Mouse (Mus musculus) kidney, postnatal 10 days (tissue): ENCODE results near the gene Aes.

Experiments
- DNase-seq: peaks from one replicate; pipeline ENCODE4 v3.0.0; 2021; ENCODE audit warnings: mixed read lengths

Aes gene

DNA sequence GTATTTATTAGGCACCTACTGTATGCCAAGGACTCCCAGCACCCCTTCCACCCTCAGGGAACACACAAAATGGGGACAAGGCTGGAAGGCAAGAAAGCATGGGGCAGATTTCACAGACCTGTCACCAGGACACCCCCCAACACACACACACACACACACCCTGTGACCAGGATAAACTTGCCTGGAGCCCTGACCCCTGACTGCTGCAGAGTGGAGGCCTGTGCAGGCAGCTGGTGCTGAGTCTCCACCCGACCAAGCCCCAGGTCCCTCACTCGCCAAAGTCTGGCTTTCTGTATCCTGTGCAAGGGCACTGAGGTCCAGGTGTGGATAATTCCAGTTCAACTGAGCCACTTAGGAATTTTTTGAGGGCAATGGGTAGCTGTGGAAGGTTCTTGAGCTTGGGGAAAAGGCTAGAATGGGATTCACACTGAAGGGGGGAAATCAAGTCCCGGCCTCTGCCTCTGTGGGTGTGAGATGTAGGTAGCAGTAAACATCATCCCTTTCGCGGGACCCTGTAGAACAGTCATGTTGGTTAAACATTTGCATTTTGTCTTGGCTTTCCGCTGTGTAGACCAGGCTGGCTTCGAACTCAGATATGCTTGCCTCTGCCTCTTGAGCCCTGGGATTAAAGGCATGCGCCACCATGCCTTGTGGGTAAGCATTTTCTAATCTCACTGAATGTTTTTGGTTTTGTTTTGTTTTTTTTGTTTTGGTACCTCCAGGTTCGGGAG lies 10.4 kb downstream of the Aes start:
- DNase-seq: no peak

DNA sequence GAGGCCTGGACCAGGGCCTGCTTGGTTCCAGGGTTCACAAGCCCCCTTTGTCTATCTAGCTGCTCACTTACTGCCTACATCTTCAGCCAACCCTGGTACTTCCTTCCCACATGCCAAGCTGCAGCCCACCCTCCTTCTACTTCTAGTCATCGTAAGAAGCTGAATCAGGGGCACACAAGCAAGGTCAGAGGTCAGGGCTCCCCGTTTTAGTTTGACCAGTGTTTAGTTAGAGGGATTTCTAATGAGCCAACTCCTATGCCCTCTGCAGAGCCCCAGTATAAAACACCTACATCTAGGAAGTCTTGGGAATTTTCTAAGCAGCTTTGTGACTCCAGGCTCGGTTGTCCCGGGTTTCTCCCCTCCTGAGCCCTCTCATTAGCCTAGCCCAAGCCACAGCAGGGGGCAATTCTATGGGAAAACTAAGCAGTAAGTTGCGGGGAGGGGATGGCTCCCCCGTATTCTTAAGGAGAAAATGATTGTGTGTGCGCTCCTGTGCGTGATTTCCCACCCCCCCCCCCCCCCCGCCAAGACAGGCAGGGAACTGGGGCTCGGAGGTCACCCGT lies 11.0 kb downstream of the Aes start:
- no peak for DNase-seq

DNA sequence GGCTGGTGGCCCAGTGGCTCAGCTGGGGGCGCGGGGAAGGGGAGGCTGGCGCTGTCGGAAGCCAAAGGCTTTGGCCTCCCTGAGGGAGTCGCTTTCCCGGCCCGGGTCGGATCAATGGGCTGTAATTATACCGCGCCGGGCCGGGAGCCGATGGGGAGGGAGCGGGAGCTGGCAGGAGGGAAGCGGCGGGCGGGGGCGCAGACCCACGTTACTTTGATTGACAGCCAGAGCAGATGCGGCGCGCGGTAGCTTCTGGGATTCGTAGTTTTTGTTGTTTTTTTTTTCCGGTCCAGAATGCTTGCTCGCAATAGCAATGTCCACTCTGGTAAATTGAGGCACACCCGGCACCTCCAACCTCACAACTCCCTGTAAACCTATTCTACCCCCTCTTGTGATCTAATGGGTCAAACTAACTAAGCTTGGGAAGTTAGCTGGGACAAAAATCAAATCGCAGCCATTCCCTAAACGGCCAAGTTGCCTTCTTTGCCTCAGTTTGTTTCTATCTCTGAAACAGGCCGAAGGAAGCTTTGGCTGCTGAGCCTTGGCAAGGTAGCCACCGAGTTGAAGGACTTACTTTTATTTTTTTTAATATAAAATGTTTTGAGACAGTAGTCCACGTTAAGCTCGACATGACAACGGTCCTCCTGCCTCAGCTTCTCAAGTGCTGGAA lies 11.7 kb downstream of the Aes start:
- peak; percentile 99 for DNase-seq

DNA sequence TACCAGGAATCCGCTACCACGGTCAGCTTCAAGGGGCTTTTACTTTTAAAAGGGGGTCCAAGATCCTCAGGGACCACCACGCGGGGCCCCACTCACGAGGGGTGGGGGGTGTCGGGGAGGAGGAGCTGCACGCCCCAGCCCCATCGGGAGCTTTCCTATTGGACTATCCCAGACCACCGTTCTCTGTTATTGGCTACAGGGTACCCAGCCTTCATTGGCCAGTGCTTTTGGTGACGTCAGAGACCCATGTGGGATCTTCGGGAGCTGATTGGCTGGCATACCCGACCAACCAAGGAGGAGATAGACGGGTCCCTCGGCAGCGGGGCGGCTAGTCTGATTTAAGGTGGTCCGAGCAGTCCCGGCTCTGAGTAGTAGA lies 12.2 kb downstream of the Aes start:
- DNase-seq: peak; percentile 99

DNA sequence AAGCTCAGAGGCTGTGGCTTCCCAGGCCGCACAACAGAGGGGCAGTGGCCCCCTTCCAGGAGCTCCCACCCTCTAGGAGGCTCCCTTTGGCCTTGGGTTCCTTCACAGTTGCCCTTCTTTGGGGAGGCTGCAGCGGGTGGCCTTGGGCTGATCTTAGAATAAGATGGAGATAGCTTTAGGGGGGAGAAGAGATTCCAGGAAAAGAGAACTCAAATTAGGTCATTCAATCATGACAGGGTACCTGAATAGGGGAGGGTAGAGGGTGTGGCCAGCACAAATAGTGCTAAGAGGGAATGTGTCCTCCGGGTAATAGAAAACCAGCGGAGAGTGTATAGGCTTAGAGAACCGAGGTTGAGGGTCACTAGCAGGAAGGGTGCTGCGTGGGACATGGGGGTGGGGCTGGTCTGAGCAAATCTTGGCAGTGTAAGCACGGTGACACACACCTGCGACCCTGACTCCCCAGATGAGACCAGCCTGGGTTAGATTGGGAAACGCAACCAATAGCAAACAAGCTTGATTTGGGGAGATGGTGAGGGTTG lies 12.9 kb downstream of the Aes start:
- no peak for DNase-seq

DNA sequence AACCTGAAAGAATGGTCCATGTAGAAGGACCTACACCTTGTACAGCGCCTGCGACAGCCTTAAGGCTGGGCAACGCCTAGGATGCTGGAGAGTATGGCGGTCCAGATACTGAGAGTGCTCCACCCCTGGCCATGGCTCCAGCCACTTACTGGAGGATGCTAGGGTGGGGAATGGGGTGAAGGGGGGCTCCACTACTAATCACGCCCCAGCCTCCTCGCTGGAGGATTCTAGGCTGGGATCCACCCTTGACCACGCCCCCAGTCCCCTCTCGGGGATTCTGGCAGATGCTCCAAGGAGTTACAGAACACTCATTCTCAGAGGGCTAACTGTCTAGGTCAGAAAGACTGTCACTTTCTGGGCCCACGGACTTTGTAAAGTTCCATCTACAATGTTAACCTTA lies 13.7 kb downstream of the Aes start:
- DNase-seq: peak; percentile 72

DNA sequence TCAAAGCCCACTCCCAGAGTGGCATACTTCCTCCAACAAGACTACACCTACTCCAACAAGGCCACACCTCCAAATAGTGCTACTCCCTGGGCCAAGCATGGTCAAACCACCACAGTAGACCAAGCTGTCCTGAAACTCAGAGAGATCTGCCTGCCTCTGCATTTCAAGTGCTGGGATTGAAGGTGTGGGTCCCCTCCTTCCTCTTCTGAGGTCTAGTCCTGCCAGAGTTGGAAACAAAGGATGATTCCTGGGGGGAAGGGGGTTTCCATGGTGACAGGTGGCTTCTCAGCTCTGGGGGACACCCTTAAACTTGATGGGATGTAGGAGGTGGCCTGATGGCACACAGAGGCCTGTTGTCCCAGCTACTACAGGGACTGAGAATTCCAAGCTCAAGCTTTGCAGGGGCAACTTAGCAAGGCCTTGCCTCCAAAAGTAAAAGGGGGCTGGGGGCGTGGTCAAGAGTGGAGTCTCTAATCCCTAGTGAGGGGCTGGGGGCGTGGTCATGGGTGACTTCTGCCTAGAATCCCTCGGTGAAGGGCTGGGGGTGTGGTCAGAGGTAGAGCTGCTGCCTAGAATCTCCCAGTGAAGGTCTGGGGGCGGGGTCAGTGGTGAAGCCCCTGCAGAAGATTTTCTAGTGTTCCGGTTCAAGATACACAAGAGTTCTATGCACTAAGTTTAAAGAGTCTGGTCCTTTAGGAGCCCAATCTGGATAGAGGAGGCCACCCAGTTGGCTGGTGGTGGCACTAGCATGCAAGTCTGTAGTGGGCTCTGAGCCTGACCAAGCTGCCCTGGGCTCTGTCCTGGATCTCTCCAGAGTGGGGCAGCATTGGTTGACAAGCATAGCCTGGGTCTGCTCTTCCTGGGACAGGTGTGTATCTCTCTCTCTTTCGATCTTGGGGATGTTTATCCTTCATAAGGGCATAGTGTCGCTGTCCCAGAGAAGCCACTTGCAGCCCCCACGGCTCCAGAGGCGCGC lies 15.1 kb downstream of the Aes start, which contains the start of gene Tle2:
Gene Tle2, plus strand, starts transcription at position 481 of the 976 bp plus-strand sequence.
- peak; percentile 55 for DNase-seq

DNA sequence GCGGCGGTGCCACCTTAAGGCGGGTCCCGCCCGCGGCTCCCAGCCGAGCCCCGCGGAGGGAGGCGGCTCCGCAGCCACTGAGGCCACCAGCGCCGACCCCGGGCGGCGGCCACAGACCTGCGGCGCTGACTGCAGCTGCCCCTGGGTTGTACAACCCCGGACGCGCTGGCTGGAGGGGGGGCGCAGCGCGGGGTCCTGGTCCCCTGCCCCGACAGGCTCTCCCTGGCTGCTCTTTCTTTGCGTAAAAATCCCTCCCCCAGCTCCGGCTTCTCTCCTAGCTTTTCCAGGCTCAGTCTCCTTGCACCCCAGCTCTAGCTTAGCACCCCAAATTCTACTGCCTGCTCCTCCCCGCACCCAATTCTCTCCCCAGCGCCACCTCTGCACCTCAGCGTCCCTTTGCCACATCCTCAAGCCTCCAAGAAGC lies 15.9 kb downstream of the Aes start:
- DNase-seq: peak; percentile 81

DNA sequence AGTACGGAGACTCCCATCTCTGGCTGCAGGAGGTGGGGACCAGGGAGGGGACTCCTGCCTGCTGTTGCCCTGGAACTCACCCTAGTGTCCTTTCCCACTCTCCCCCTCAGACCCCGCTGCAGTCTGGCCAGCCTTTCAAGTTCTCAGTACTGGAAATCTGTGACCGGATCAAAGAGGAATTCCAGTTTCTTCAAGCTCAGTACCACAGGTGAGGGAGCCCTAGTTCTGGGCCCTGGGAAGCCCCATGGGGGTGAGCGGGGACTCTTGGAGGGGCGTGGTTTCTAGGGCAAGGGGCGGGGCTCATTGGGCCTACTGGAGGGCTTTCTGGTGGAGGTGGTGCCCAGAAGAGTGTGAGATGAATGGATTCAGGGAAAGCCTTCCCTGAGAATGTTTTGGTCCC lies 16.4 kb downstream of the Aes start:
- peak; percentile 54 for DNase-seq

DNA sequence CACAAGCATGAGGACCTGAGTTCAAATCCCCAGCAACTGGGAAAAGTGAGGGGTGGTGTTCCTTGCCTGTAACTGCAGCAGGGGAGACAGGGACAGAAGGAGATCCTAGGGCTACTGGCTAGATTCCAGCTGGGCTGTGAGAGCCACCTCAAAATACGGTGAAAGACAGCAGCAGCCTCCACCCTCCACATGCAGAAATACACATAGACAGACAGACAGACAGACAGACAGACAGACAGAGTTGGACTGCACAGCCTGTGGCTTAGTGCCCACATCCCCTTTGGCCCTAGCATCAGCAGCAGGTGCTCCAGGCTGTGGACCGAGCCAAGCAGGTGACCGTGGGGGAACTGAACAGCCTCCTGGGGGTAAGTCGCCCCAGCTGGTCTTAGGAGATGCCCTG lies 20.7 kb downstream of the Aes start:
- DNase-seq: no peak

DNA sequence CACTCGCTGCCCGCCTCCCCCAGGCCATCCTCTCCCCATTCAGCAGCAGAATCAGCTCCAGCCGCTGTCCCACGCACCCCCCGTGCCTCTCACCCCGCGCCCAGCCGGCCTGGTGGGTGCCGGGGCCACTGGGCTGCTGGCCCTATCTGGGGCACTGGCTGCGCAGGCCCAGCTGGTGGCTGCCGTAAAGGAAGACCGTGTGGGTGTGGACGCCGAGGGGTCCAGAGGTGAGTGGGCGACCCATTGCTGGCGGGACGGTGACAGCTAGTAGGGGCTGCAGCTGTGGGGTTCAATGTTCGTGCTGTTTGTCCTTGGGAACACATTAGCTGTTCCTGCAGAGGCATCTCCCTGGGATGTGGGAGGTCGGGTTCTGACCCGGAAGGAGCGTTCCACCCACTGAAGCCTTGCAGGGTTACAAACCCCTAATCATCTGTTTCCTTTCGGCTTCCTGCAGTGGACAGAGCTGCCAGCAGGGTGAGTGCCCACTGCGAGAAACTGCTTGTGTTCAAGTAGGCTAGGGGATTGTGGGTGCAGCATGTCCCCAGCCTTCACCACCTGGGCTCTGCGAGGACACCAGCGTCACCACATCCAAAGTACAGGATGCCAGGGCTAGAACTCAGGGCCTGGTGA lies 21.3 kb downstream of the Aes start:
- peak; percentile 55 for DNase-seq

DNA sequence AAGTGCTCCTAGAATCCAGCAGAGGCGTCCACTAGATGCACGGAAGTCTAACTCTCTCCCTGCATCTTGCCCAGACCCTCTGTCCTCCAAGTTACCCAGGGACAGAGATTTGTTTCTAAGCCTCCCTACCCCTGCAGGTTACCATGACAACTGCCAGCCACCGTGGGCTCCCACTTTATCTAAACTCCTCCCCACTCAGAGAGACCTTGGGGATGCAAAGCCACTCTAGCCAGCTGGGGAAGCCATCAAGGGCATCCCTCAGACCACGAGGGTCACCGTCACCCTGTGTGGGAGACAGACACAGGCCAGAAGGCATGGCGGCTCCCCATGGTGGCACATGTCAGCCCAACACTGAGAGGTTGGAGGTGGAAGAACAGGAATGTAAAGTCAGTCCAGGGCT lies 24.1 kb downstream of the Aes start:
- no peak for DNase-seq

DNA sequence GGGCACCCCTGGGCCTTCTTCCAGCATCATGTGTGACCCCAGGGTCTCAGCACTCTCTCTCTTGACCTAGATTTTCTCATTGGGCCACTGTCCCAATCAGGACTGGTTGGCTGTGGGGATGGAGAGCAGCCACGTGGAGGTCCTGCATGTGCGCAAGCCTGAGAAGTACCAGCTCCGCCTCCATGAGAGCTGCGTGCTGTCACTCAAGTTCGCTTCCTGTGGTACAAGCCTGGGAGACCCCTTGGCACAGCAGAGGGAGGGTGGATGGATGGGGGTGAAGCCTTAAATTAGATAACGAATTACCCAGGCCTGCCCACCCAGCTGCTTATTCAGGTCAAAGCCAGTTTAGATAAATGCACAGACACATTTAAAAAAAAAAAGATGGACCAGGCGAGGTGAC lies 29.5 kb downstream of the Aes start:
- DNase-seq: no peak

DNA sequence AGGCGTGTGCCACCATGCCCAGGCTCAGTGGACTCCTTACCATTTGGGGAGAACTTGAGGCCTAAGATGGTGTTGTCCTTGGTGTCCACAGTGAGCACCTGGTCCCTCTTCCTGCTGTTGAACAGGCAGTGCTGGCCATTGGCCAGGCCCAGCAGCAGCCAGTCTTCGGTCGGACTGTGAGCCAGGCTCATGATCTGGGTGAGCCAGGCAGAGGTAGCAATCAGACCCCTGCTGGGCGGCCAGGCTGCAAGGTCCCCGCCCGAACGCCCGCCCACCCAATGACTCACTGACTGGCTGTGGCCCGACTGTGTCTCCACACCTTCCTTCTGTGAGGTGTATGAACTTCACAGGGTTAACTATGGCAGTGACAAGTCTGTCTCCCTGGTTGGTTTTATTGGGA lies 32.6 kb downstream of the Aes start:
- DNase-seq: no peak

DNA sequence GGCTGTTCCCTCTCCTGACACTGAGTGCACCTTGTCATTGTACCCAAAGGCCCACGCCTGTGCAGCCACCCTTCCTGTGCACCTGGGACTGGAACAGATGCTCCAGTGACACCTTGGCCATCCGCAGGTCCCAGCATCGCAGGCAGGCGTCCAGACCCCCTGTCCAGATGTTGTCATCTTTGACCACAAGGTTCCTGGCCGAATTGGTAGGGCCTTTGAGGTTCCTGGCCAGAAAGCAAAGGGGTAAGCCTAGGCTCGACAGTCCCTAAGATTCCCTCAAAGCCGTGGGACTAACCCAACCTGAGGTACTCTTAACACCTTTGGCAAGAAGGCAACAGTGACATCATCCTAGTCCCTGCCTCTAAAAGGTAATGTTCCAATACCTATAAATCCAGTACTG lies 33.3 kb downstream of the Aes start:
- no peak for DNase-seq

DNA sequence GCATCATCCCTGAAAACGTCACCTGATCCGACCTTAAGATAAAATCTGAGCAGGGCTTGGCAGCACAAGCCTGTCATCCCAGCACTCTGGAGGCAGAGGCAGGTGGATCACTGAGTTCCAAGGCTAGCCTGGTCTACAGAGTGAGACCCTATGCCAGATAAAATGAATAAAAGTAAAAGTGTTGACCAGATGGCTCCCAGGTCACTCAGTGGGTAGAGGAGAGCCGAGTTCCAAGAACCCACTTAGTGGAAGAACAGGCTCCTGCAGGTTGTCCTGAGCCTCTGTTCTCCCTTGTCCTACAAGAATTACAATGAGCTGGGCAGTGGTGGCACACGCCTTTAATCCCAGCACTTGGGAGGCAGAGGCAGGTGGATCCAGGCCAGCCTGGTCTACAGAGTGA lies 33.9 kb downstream of the Aes start:
- DNase-seq: no peak

DNA sequence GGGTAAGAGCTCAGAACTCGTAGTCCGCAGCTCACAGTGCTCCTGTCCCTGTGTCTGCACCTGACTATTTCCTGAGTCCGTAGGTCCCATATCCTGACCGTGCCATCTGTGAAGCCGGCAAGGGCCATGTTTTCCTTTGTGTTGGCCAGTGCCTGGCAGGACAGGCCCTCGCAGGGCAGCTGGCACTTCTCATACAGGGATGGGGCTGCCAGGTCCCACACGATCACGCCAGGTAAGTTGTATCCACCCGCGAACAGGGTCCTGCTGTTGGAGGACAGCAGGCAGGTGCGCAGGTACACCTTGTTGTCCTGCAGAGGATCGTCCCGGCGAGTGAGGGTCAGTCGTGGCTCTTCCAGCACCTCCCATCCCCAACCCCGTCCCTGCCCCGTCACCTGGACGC lies 34.6 kb downstream of the Aes start:
- DNase-seq: no peak

DNA sequence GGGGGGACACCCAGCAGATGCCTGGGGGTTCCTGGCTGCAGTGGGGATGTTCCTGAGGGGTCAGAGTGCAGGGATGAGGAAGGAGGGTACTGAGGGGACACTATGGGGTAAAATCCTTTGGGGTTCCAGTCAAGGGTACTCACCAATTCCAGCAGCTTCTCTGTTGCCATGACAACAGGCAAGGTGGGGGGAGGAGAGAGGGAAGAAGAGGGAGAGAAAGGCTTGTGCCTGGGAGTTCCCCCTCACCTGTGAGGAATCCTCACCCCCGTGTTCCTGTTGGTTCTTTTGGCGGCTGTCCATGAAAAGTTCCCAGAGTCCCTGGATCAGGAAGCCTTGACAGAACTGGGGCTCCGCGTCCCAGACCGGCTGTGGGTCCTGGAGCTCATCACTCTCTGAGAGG lies 36.3 kb downstream of the Aes start:
- DNase-seq: no peak

DNA sequence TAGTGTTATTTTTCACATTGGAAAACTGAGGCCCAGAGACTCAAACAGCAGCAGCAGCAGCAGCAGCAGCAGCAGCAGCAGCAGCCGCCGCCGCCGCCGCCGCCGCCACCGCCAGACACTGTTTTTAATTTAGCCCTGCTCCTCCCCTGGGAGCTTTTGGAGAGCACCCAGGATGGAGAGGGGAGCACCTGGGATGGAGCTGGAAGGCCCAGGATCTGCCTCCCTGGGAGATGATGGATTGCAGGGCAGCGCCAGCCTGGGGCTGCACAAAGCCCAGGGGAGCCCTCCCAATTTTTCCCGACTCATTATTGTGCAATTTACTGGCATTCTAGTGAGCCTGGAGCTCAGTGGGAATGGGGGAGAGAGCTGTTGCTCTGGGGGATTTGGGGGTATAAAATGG lies 37.3 kb downstream of the Aes start:
- no peak for DNase-seq

DNA sequence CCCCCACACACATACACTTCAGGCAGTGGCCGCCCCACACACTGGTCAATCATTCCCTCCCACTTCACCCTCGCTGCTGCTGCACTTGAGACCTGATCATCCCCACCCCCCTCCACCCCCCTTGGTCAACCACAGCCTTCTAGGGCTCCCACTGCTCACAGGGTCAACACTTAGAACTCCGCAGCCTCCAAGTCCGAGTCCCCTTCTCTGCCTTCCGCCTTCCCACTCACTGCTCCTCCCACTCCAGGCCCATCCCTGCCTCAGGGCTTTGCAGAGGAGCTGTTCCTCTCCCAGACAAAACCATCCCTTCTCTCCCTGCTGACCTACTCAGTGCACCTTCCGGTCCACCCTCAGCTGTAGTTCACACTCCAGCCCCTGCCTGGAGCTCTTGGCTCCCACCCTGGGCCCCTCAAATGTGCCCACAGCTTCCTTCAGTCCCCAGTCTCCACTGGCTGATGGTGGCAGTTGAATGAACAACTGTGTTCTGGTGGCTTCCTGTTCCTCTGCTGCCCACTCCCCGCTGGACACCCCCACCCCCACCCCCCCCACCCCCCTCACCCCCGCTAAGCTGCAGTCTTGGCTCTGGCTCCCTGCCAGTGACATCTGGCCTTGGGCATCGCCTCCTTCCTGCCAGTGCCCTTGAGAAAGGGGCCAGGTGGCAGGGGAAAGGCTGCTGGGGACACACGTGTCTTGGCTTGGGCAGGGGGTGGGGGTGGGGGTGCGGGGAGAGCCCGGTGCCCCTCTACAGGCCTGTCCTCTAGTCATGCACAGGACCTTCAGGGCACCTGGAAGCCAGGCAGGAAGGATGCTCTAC lies 38.1 kb downstream of the Aes start:
- DNase-seq: peak; percentile 53

DNA sequence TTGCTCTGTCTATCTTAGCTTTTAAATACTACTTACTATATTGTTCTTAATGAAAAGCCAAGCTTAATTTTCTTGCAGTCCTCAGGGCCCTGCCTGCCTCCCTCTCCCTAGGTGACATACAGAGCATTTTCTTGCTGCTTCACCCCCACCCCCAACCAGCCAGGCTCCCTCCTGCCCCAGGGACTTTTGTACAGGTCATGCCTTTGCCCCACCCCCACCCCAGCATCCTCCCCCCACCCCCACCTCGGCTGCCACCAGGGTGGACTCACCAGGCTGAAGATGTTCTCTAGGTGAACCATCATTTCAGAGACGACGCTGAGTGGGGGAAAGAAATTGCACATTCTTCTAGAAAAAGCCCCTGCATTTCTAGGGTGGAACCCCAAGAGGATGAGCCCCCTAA lies 39.1 kb downstream of the Aes start:
- DNase-seq: no peak

DNA sequence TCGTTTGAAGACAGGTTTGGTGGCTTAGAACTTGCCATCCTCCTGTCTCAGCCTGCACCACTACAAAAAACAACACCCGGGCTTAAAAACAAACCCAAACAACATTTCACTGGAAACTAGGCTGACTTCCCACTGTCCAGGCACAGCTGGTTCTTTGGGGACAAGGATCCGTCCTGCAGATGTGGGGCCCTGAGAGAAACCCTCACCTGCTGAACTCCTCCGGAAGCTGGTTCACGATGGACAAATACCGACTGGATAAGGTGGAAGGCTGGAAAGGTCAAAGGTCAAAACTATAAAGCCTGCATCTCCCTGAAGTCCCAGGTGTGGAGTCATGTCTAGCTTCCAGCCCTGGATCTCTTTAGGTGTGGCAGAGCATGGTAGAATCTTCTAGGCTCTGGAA lies 39.6 kb downstream of the Aes start:
- no peak for DNase-seq
